Mouse (Mus musculus) CH12.LX (cell line): ENCODE results near the gene Ubtfl1. TPM values are rescaled to one million over a fixed set of nuclear protein-coding genes. Genes with fewer than 3 reads are reported as not detected.

Source experiments
- DNase-seq: peaks from one replicate; pipeline ENCODE4 v3.0.0-alpha.2; 2013; ENCODE audit errors: extremely low read depth
- H3K27ac ChIP-seq: 2 replicates; pipeline ENCODE4 v1.5.1; 2012; ENCODE audit warnings: low read depth, mild to moderate bottlenecking, control low read depth, moderate library complexity; ENCODE audit not compliant: insufficient read depth
- H3K27me3 ChIP-seq: replicated peaks from 2 replicates; pipeline ENCODE3; 2012; ENCODE audit warnings: inconsistent platforms
- H3K36me3 ChIP-seq, 2 experiments: replicated peaks in 1 of 2; 2 replicates each; pipeline versions ENCODE3 to v1.6.1; 2012; ENCODE audit warnings: inconsistent platforms in 1 of 2, low read length in 1 of 2, mild to moderate bottlenecking in 1 of 2, mixed read lengths in 1 of 2, moderate library complexity in 1 of 2; ENCODE audit not compliant: control insufficient read depth in 1 of 2, insufficient read depth in 1 of 2
- H3K4me1 ChIP-seq, 2 experiments: 2 replicates each; pipeline ENCODE4 v1.6.1; 2012; ENCODE audit warnings: inconsistent platforms in 1 of 2, moderate library complexity in 1 of 2; ENCODE audit not compliant: insufficient read depth in 2 of 2, control insufficient read depth in 1 of 2
- H3K4me2 ChIP-seq: 2 replicates; pipeline ENCODE4 v1.6.1; 2012; ENCODE audit warnings: low read depth, mild to moderate bottlenecking, control low read depth; ENCODE audit not compliant: poor library complexity, insufficient read depth, severe bottlenecking
- H3K4me3 ChIP-seq, 3 experiments: fragments of 150-350 bp in 1 of 3; sonication (generic) in 1 of 3; replicated peaks in 1 of 3; 2 replicates each; pipeline versions ENCODE3 to v1.5.1; 2011 to 2012; ENCODE audit warnings: low read depth in 2 of 3, low read length in 2 of 3, mild to moderate bottlenecking in 2 of 3, moderate library complexity in 2 of 3, control low read depth in 1 of 3, improper control_type of control experiment in 1 of 3, inconsistent platforms in 1 of 3, mixed read lengths in 1 of 3; ENCODE audit not compliant: poor library complexity in 1 of 3
- H3K79me2 ChIP-seq: replicated peaks from 2 replicates; pipeline ENCODE4 v1.6.1; 2012; ENCODE audit warnings: mild to moderate bottlenecking, moderate library complexity; ENCODE audit not compliant: control insufficient read depth, poor library complexity, insufficient read depth, severe bottlenecking; ENCODE audit errors: extremely low read depth
- H3K9ac ChIP-seq: 2 replicates; pipeline ENCODE4 v1.6.1; 2012; ENCODE audit warnings: low read depth, mild to moderate bottlenecking, control low read depth, moderate library complexity; ENCODE audit not compliant: insufficient read depth
- H3K9me3 ChIP-seq: replicated peaks from 2 replicates; pipeline ENCODE3; 2012; ENCODE audit warnings: low read length, inconsistent platforms, mixed read lengths
- BHLHE40 ChIP-seq: IDR thresholded peaks from 2 replicates; pipeline ENCODE4 v1.6.1; 2011; ENCODE audit warnings: mild to moderate bottlenecking, low read depth, low read length, improper control_type of control experiment
- CHD2 ChIP-seq: IDR thresholded peaks from 2 replicates; pipeline ENCODE4 v1.6.1; 2011; ENCODE audit warnings: low read length, improper control_type of control experiment
- CTCF ChIP-seq, 2 experiments: IDR thresholded peaks in 1 of 2; conservative IDR thresholded peaks in 1 of 2; 2 replicates each; pipeline ENCODE4 v1.5.1; 2011 to 2012; ENCODE audit warnings: low read depth in 2 of 2, low read length in 2 of 2, improper control_type of control experiment in 1 of 2, inconsistent platforms in 1 of 2, mild to moderate bottlenecking in 1 of 2, moderate library complexity in 1 of 2
- E2F4 ChIP-seq: IDR thresholded peaks from 2 replicates; pipeline ENCODE4 v1.6.1; 2011; ENCODE audit warnings: low read depth, low read length, improper control_type of control experiment; ENCODE audit not compliant: insufficient replicate concordance
- ELF1 ChIP-seq: IDR thresholded peaks from 2 replicates; pipeline ENCODE4 v1.6.1; 2014; ENCODE audit warnings: low read depth, mild to moderate bottlenecking, inconsistent platforms, low read length, improper control_type of control experiment
- HCFC1 ChIP-seq: IDR thresholded peaks from 2 replicates; pipeline ENCODE4 v1.6.1; 2012; ENCODE audit warnings: low read depth, mild to moderate bottlenecking, inconsistent platforms, low read length, improper control_type of control experiment
- MAFK ChIP-seq: IDR thresholded peaks from 2 replicates; pipeline ENCODE4 v1.6.1; 2011; ENCODE audit warnings: low read length, improper control_type of control experiment; ENCODE audit not compliant: insufficient replicate concordance
- MAZ ChIP-seq: IDR thresholded peaks from 2 replicates; pipeline ENCODE4 v1.6.1; 2012; ENCODE audit warnings: low read depth, mild to moderate bottlenecking, inconsistent platforms, low read length, improper control_type of control experiment, moderate library complexity
- PAX5 ChIP-seq: IDR thresholded peaks from 2 replicates; pipeline ENCODE4 v1.6.1; 2012; ENCODE audit warnings: low read length, inconsistent platforms, mixed read lengths
- POLR2A ChIP-seq: IDR thresholded peaks from 2 replicates; pipeline ENCODE4 v1.6.1; 2011; ENCODE audit warnings: low read depth, mild to moderate bottlenecking, improper control_type of control experiment, low read length
- RCOR1 ChIP-seq: conservative IDR thresholded peaks from 2 replicates; pipeline ENCODE4 v1.6.1; 2012; ENCODE audit warnings: low read depth, mild to moderate bottlenecking, inconsistent platforms, low read length, improper control_type of control experiment
- SMC3 ChIP-seq: IDR thresholded peaks from 2 replicates; pipeline ENCODE4 v1.6.1; 2011; ENCODE audit warnings: low read depth, low read length, improper control_type of control experiment
- TBP ChIP-seq: conservative IDR thresholded peaks from 2 replicates; pipeline ENCODE4 v1.6.1; 2011; ENCODE audit warnings: low read depth, low read length, improper control_type of control experiment
- TCF12 ChIP-seq: IDR thresholded peaks from 2 replicates; pipeline ENCODE4 v1.6.1; 2014; ENCODE audit warnings: low read depth, mild to moderate bottlenecking, inconsistent platforms, low read length, improper control_type of control experiment
- UBTF ChIP-seq: IDR thresholded peaks from 2 replicates; pipeline ENCODE4 v1.6.1; 2012; ENCODE audit warnings: low read depth, mild to moderate bottlenecking, inconsistent platforms, low read length, improper control_type of control experiment, moderate library complexity
- USF1 ChIP-seq: IDR thresholded peaks from 2 replicates; pipeline ENCODE4 v1.6.1; 2014; ENCODE audit warnings: low read depth, mild to moderate bottlenecking, inconsistent platforms, low read length, improper control_type of control experiment
- ZC3H11A ChIP-seq: IDR thresholded peaks from 2 replicates; pipeline ENCODE4 v1.6.1; 2012; ENCODE audit warnings: low read depth, mild to moderate bottlenecking, inconsistent platforms, low read length, improper control_type of control experiment
- ZKSCAN1 ChIP-seq: IDR thresholded peaks from 2 replicates; pipeline ENCODE4 v1.6.1; 2012; ENCODE audit warnings: low read depth, inconsistent platforms, low read length, improper control_type of control experiment, borderline replicate concordance
- ZMIZ1 ChIP-seq: IDR thresholded peaks from 2 replicates; pipeline ENCODE4 v1.6.1; 2012; ENCODE audit warnings: low read depth, mild to moderate bottlenecking, inconsistent platforms, low read length, improper control_type of control experiment
- ZNF384 ChIP-seq: IDR thresholded peaks from 2 replicates; pipeline ENCODE4 v1.6.1; 2012; ENCODE audit warnings: low read depth, low read length, improper control_type of control experiment, inconsistent platforms
- dilution Hi-C: fragments of 300-500 bp; cut with MboI; formaldehyde crosslinking; loops from 2 replicates; pipeline ENCODE4 v1.14.3; 2020; ENCODE audit warnings: low sequenced_read_pairs; ENCODE audit not compliant: extremely low pct_unique_long_range_greater_than_20kb, extremely low pct_ligation_motif_present
- in situ Hi-C: fragments of 300-500 bp; cut with MboI; formaldehyde crosslinking; loops from 3 replicates; pipeline ENCODE4 v1.14.3; 2019; ENCODE audit warnings: low sequenced_read_pairs, low pct_ligation_motif_present, low pct_unique_long_range_greater_than_20kb, mixed read lengths
- polyA plus RNA-seq: library from polyadenylated mRNA; unstranded; fragments of >175 nt; gene quantifications from 2 replicates; pipeline ENCODE4 v1.2.1, GENCODE M21; 2012; ENCODE audit warnings: low read depth; ENCODE audit not compliant: insufficient read length
- total RNA-seq, 2 experiments: library from RNA; depleted of rRNA; stranded (reverse); fragments of 300-350 nt in 1 of 2; fragments of >200 nt in 1 of 2; gene quantifications; 2 replicates each; pipeline ENCODE4 v1.2.3; 2012 to 2014

Gene Ubtfl1
- total and polyA plus RNA-seq, 3 experiments, result 0.21 TPM; not detected in 2

DNA sequence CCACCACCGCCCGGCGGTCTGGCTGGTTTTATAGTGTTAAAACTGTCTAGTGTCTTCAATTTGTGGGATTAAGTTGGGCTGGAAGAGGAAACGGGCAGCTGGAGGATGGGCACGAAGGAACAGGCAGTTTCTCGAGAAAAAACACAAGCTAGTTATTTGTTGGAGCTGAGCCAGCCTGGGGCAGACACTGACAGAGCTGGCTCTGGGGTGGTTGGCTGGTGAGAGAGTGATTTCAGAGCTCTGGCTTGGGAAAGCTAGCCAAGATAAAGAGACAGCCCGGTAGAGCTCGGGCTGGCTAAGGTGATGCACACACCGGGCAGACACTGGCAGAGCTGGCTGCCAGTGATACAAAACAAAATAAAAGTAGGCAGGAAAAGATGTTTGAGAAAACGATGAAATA lies 27.5 kb downstream of the Ubtfl1 start:
- dilution Hi-C loops (no loop called here), in situ Hi-C loops (no loop called here)
- H3K27ac ChIP-seq, result no peak overlapping the region
- no peaks in the 10 kb centered on the region for H3K36me3 ChIP-seq
- no peak overlapping the region for H3K4me2 ChIP-seq
- no peaks in the 10 kb centered on the region for H3K79me2 ChIP-seq
- no peak for DNase-seq
- H3K9ac ChIP-seq, result no peak overlapping the region
- peaks cover 2 to 4% of the 10 kb centered on the region in 2 experiments; a peak in 1 of 4 replicates for H3K4me1 ChIP-seq
- H3K27me3 ChIP-seq, result no peaks in the 10 kb centered on the region
- H3K4me3 ChIP-seq, result no peak overlapping the region
- no peak for TF ChIP-seq TBP
- TF ChIP-seq SMC3, result no peak
- TF ChIP-seq USF1, result no peak
- no peak for TF ChIP-seq ZNF384
- no peak for TF ChIP-seq ELF1
- TF ChIP-seq CTCF (conservative IDR thresholded peaks at IDR 0.05 in 1 of 2, IDR thresholded peaks at IDR 0.05 in 1 of 2; ENCODE audit: low read depth in 2 of 2, low read length in 2 of 2), result no peak
- no peak for TF ChIP-seq RCOR1
- TF ChIP-seq ZKSCAN1, result no peak
- TF ChIP-seq UBTF, result no peak
- no peak for TF ChIP-seq ZMIZ1
- no peak for TF ChIP-seq E2F4
- no peak for TF ChIP-seq CHD2
- no peak for TF ChIP-seq PAX5
- TF ChIP-seq BHLHE40, result no peak
- TF ChIP-seq MAFK, result no peak
- TF ChIP-seq POLR2A, result no peak
- TF ChIP-seq HCFC1, result no peak
- no peaks in the 10 kb centered on the region for H3K9me3 ChIP-seq

DNA sequence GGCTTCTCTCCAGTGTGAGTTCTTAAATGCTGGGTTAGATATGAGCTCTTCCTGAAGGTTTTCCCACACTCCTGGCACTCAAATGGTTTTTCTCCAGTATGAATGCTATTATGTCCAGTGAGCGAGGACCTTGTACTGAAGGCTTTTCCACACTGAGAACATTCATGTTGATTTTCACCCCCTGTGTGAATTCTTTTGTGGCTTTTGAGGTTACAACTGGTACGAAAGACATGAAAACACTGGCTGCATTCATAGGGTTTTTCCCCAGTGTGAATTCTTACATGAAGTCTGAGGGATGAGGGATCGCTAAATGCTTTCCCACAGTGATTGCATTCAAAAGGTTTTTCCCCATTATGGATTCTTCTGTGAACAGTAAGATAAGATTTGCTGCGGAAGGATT lies 52.3 kb downstream of the Ubtfl1 start:
- Histone ChIP-seq H3K4me2 (no peak overlapping the region), H3K9ac (no peak overlapping the region), H3K9me3 (peaks cover 5% of the 10 kb centered on the region), H3K4me1 (no peaks in the 10 kb centered on the region), H3K4me3 (no peak overlapping the region), H3K27me3 (no peaks in the 10 kb centered on the region), H3K36me3 (no peaks in the 10 kb centered on the region), H3K27ac (no peak overlapping the region), H3K79me2 (no peaks in the 10 kb centered on the region)
- no peak for TF ChIP-seq ZC3H11A
- no peak for TF ChIP-seq E2F4
- TF ChIP-seq TCF12, result no peak
- TF ChIP-seq POLR2A, result no peak
- no peak for TF ChIP-seq MAZ
- TF ChIP-seq ELF1, result no peak
- TF ChIP-seq CTCF (conservative IDR thresholded peaks at IDR 0.05 in 1 of 2, IDR thresholded peaks at IDR 0.05 in 1 of 2; ENCODE audit: low read depth in 2 of 2, low read length in 2 of 2), result no peak
- no peak for DNase-seq
- dilution Hi-C loops (no loop called here), in situ Hi-C loops (no loop called here)

Other genes with a start within 250 kb of the Ubtfl1 start
- 95.1 and 129 TPM in 2 replicates for gene Chordc1, start 112.3 kb upstream of the Ubtfl1 start, total RNA-seq (2012; rRNA removed)
- 59.3 and 85.6 TPM in 2 replicates for gene Chordc1, start 112.3 kb upstream of the Ubtfl1 start, total RNA-seq (2014; rRNA removed)
- 124 and 160 TPM in 2 replicates for gene Chordc1, start 112.3 kb upstream of the Ubtfl1 start, polyA plus RNA-seq
- gene Naalad2, start 1.4 kb upstream of the Ubtfl1 start, total RNA-seq (2012; rRNA removed), result 0.13 and 0.38 TPM in 2 replicates
- gene Naalad2, start 1.4 kb upstream of the Ubtfl1 start, total RNA-seq (2014; rRNA removed), result 2.0 and 2.2 TPM in 2 replicates
- 2.4 and 2.5 TPM in 2 replicates for gene Naalad2, start 1.4 kb upstream of the Ubtfl1 start, polyA plus RNA-seq
- not detected in 2 replicates for gene Mbd3l2, start 26.2 kb downstream of the Ubtfl1 start, total RNA-seq (2012; rRNA removed)
- gene Mbd3l2, start 26.2 kb downstream of the Ubtfl1 start, total RNA-seq (2014; rRNA removed), result not detected in 2 replicates
- not detected in 2 replicates for gene Mbd3l2, start 26.2 kb downstream of the Ubtfl1 start, polyA plus RNA-seq
- gene Zfp558, start 73.8 kb downstream of the Ubtfl1 start, total RNA-seq (2012; rRNA removed), result not detected in 2 replicates
- gene Zfp558, start 73.8 kb downstream of the Ubtfl1 start, total RNA-seq (2014; rRNA removed), result not detected in 2 replicates
- gene Zfp558, start 73.8 kb downstream of the Ubtfl1 start, polyA plus RNA-seq, result not detected in 2 replicates
- gene Mbd3l1, start 73.9 kb downstream of the Ubtfl1 start, total RNA-seq (2012; rRNA removed), result not detected in 2 replicates
- gene Mbd3l1, start 73.9 kb downstream of the Ubtfl1 start, total RNA-seq (2014; rRNA removed), result not detected in 2 replicates
- gene Mbd3l1, start 73.9 kb downstream of the Ubtfl1 start, polyA plus RNA-seq, result not detected in 2 replicates